Mouse (Mus musculus): ENCODE measurements around the gene Fgfr2. TPM values are rescaled to one million over a fixed set of nuclear protein-coding genes. Genes with fewer than 3 reads are reported as not detected.

Fgfr2 gene
- polyA plus RNA-seq, 1 experiment from 2014 or later = 110 TPM

- no peak overlapping the region for H3K27ac ChIP-seq (ENCODE audit: low read length)
- DNase-seq (ENCODE audit: low spot score) (no peak), ATAC-seq (no peak)
- no peaks in the 10 kb centered on the region for H3K27me3 ChIP-seq (replicated peaks; ENCODE audit: insufficient read depth, low read length)
- H3K4me3 ChIP-seq (ENCODE audit: low read depth, low read length) = no peak overlapping the region
- H3K36me3 ChIP-seq (ENCODE audit: insufficient read depth, low read length) = no peaks in the 10 kb centered on the region
- H3K4me2 ChIP-seq (replicated peaks; ENCODE audit: low read depth, low read length) = no peak overlapping the region
- no peak overlapping the region for H3K9ac ChIP-seq (replicated peaks; ENCODE audit: low read depth)
- WGBS = 13% methylated on average over 1 of the region's 1 CpGs
- no peak for TF ChIP-seq EP300 (IDR thresholded peaks at IDR 0.05)
- no peak for TF ChIP-seq CTCF (IDR thresholded peaks at IDR 0.05)
- no peaks in the 10 kb centered on the region for H3K4me1 ChIP-seq (ENCODE audit: insufficient read depth, low read depth, low read length)
- H3K9me3 ChIP-seq (ENCODE audit: low read length) = no peaks in the 10 kb centered on the region
Measured at GRCm38 (mm10) chr7:132075825-132076224, 1047.3 kb downstream of the Fgfr2 start.

- Histone ChIP-seq H3K36me3 (ENCODE audit: insufficient read depth, low read length) (no peaks in the 10 kb centered on the region), H3K4me1 (ENCODE audit: insufficient read depth, low read depth, low read length) (no peaks in the 10 kb centered on the region), H3K27me3 (replicated peaks; ENCODE audit: insufficient read depth, low read length) (no peaks in the 10 kb centered on the region), H3K4me3 (ENCODE audit: low read depth, low read length) (no peak overlapping the region), H3K9ac (replicated peaks; ENCODE audit: low read depth) (no peak overlapping the region), H3K9me3 (ENCODE audit: low read length) (no peaks in the 10 kb centered on the region), H3K4me2 (replicated peaks; ENCODE audit: low read depth, low read length) (no peak overlapping the region), H3K27ac (ENCODE audit: low read length) (no peak overlapping the region)
- DNase-seq (ENCODE audit: low spot score) = no peak
- no peak for TF ChIP-seq EP300 (IDR thresholded peaks at IDR 0.05)
- no peak for TF ChIP-seq CTCF (IDR thresholded peaks at IDR 0.05)
- no peak for ATAC-seq
- WGBS = 67% methylated on average over 3 of the region's 3 CpGs
Measured at GRCm38 (mm10) chr7:132074503-132074902, 1048.6 kb downstream of the Fgfr2 start.

GRCm38 (mm10) chr7:132070877-132071625 lies 1052.1 kb downstream of the Fgfr2 start:
- TF ChIP-seq EP300 (IDR thresholded peaks at IDR 0.05) (no peak), CTCF (IDR thresholded peaks at IDR 0.05) (no peak)
- no peak overlapping the region for H3K27ac ChIP-seq (ENCODE audit: low read length)
- no peaks in the 10 kb centered on the region for H3K4me1 ChIP-seq (ENCODE audit: insufficient read depth, low read depth, low read length)
- no peak overlapping the region for H3K9ac ChIP-seq (replicated peaks; ENCODE audit: low read depth)
- no peaks in the 10 kb centered on the region for H3K27me3 ChIP-seq (replicated peaks; ENCODE audit: insufficient read depth, low read length)
- no peaks in the 10 kb centered on the region for H3K9me3 ChIP-seq (ENCODE audit: low read length)
- ATAC-seq (no peak), DNase-seq (ENCODE audit: low spot score) (no peak)
- no peak overlapping the region for H3K4me2 ChIP-seq (replicated peaks; ENCODE audit: low read depth, low read length)
- no peak overlapping the region for H3K4me3 ChIP-seq (ENCODE audit: low read depth, low read length)
- no peaks in the 10 kb centered on the region for H3K36me3 ChIP-seq (ENCODE audit: insufficient read depth, low read length)
- WGBS = 83% methylated on average over 6 of the region's 6 CpGs

- no peaks in the 10 kb centered on the region for H3K9me3 ChIP-seq (ENCODE audit: low read length)
- WGBS = 60% methylated on average over 5 of the region's 5 CpGs
- no peak overlapping the region for H3K4me2 ChIP-seq (replicated peaks; ENCODE audit: low read depth, low read length)
- no peak overlapping the region for H3K27ac ChIP-seq (ENCODE audit: low read length)
- no peaks in the 10 kb centered on the region for H3K27me3 ChIP-seq (replicated peaks; ENCODE audit: insufficient read depth, low read length)
- H3K36me3 ChIP-seq (ENCODE audit: insufficient read depth, low read length) = no peaks in the 10 kb centered on the region
- no peak overlapping the region for H3K4me3 ChIP-seq (ENCODE audit: low read depth, low read length)
- no peak overlapping the region for H3K9ac ChIP-seq (replicated peaks; ENCODE audit: low read depth)
- no peak for ATAC-seq
- DNase-seq (ENCODE audit: low spot score) = no peak
- no peaks in the 10 kb centered on the region for H3K4me1 ChIP-seq (ENCODE audit: insufficient read depth, low read depth, low read length)
- TF ChIP-seq EP300 (IDR thresholded peaks at IDR 0.05) (no peak), CTCF (IDR thresholded peaks at IDR 0.05) (no peak)
Measured at GRCm38 (mm10) chr7:132067951-132068350, 1055.2 kb downstream of the Fgfr2 start.

- ATAC-seq (no peak), DNase-seq (ENCODE audit: low spot score) (no peak)
- no peaks in the 10 kb centered on the region for H3K4me1 ChIP-seq (ENCODE audit: insufficient read depth, low read depth, low read length)
- no peak overlapping the region for H3K27ac ChIP-seq (ENCODE audit: low read length)
- TF ChIP-seq EP300 (IDR thresholded peaks at IDR 0.05) = no peak
- TF ChIP-seq CTCF (IDR thresholded peaks at IDR 0.05) = no peak
- no peak overlapping the region for H3K4me3 ChIP-seq (ENCODE audit: low read depth, low read length)
- H3K27me3 ChIP-seq (replicated peaks; ENCODE audit: insufficient read depth, low read length) = no peaks in the 10 kb centered on the region
- no peaks in the 10 kb centered on the region for H3K36me3 ChIP-seq (ENCODE audit: insufficient read depth, low read length)
- H3K4me2 ChIP-seq (replicated peaks; ENCODE audit: low read depth, low read length) = no peak overlapping the region
- no peaks in the 10 kb centered on the region for H3K9me3 ChIP-seq (ENCODE audit: low read length)
- no peak overlapping the region for H3K9ac ChIP-seq (replicated peaks; ENCODE audit: low read depth)
- 72% methylated on average over 5 of the region's 5 CpGs for WGBS
Measured at GRCm38 (mm10) chr7:132067511-132067910, 1055.6 kb downstream of the Fgfr2 start.

GRCm38 (mm10) chr7:132060116-132060515 lies 1063.0 kb downstream of the Fgfr2 start:
- no peak for ATAC-seq
- TF ChIP-seq CTCF (IDR thresholded peaks at IDR 0.05) (no peak), EP300 (IDR thresholded peaks at IDR 0.05) (no peak)
- H3K36me3 ChIP-seq (ENCODE audit: insufficient read depth, low read length) = no peaks in the 10 kb centered on the region

More at GRCm38 (mm10) chr7:132060116-132060515, 1063.0 kb downstream of the Fgfr2 start:
- no peak for DNase-seq (ENCODE audit: low spot score)
- Histone ChIP-seq H3K27ac (ENCODE audit: low read length) (no peak overlapping the region), H3K4me3 (ENCODE audit: low read depth, low read length) (no peak overlapping the region), H3K9ac (replicated peaks; ENCODE audit: low read depth) (no peak overlapping the region), H3K4me2 (replicated peaks; ENCODE audit: low read depth, low read length) (no peak overlapping the region), H3K9me3 (ENCODE audit: low read length) (no peaks in the 10 kb centered on the region), H3K4me1 (ENCODE audit: insufficient read depth, low read depth, low read length) (no peaks in the 10 kb centered on the region), H3K27me3 (replicated peaks; ENCODE audit: insufficient read depth, low read length) (no peaks in the 10 kb centered on the region)
- WGBS = 68% methylated on average over 7 of the region's 7 CpGs
